Mouse (Mus musculus) forebrain, embryonic 13.5 days (tissue): ENCODE data around the gene Nlrp14. TPM values are rescaled to one million over a fixed set of nuclear protein-coding genes. Genes with fewer than 3 reads are reported as not detected.
"Not testable (repeated sequence)": the region's sequence is repeated elsewhere in the genome, so short reads cannot be mapped to it uniquely, and the experiment has no call there.

ENCODE experiments used
- ATAC-seq: fragments of 200-750 bp; cut with Nextera tagmentation; 2 replicates; pipeline ENCODE4 v1.8.0; 2017
- H3K27ac ChIP-seq: fragments of 300-500 bp; sonication (generic); 2 replicates; pipeline ENCODE4 v1.5.1; 2015; ENCODE audit warnings: inconsistent platforms, mild to moderate bottlenecking, moderate library complexity
- H3K27me3 ChIP-seq: fragments of 300-500 bp; sonication (generic); 2 replicates; pipeline ENCODE4 v1.6.1; 2015; ENCODE audit warnings: mild to moderate bottlenecking, inconsistent platforms
- H3K36me3 ChIP-seq: fragments of 300-500 bp; sonication (generic); 2 replicates; pipeline ENCODE4 v1.6.1; 2015; ENCODE audit warnings: mild to moderate bottlenecking, inconsistent platforms; ENCODE audit not compliant: poor library complexity, severe bottlenecking
- H3K4me1 ChIP-seq: fragments of 300-500 bp; sonication (generic); 2 replicates; pipeline ENCODE4 v1.6.1; 2015; ENCODE audit warnings: inconsistent platforms
- H3K4me2 ChIP-seq: fragments of 300-500 bp; sonication (generic); 2 replicates; pipeline ENCODE4 v1.6.1; 2015; ENCODE audit warnings: inconsistent platforms, mild to moderate bottlenecking, moderate library complexity
- H3K4me3 ChIP-seq: fragments of 300-500 bp; sonication (generic); 2 replicates; pipeline ENCODE4 v1.5.1; 2015; ENCODE audit warnings: mild to moderate bottlenecking, inconsistent platforms
- H3K9ac ChIP-seq: fragments of 300-500 bp; sonication (generic); 2 replicates; pipeline ENCODE4 v1.6.1; 2015; ENCODE audit warnings: mild to moderate bottlenecking, inconsistent platforms
- H3K9me3 ChIP-seq: fragments of 300-500 bp; sonication (generic); replicated peaks from 2 replicates; pipeline ENCODE4 v1.6.1; 2016; ENCODE audit warnings: inconsistent platforms
- WGBS: fragments of 180-500 bp; shearing (Covaris S2); methylation state at CpG from one replicate; pipeline ENCODE4 v1.1.7; 2015; 5-methylcytosine and 5-hydroxymethylcytosine counted together
- polyA plus RNA-seq: library from polyadenylated mRNA; unstranded; fragments of >200 nt; fragmentation: Nextera tagmentation; extraction: Ambion mirVana; gene quantifications from 2 replicates; pipeline ENCODE4 v1.2.1, GENCODE M21; 2015

Gene Nlrp14
- polyA plus RNA-seq = not detected in 2 replicates

DNA sequence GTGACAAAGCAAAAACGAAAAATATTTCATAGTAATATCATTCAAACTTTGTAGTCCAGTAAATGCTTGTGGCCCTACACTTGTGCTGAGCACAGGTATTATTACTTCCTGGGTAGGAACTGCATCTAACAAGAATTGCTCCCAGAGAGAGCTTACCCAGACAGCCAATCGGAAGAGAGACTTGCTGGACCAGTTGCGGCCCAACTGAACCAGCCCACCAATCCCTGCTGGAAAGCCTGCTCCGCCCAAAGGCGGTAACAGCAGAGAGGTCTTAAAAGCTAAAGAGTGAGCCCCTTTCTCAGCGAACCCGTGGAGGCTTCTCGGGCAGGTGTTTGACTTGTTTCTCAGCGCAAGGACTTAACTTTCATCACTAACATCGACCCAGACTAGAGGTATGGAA lies at the start of gene Nlrp14:
TSS of gene Nlrp14 (plus strand) at position 301 of the 400 bp plus-strand sequence.
- 87% methylated on average over 10 of the region's 10 CpGs for WGBS
- ATAC-seq = no peak
- H3K27ac ChIP-seq = no peak within 1 kb of the TSS
- no peak within 1 kb of the TSS for H3K4me3 ChIP-seq
- H3K9ac ChIP-seq = no peak within 1 kb of the TSS
- H3K36me3 ChIP-seq = no peaks in the 10 kb centered on the region
- no peaks in the 10 kb centered on the region for H3K9me3 ChIP-seq
- no peaks in the 10 kb centered on the region for H3K27me3 ChIP-seq
- H3K4me2 ChIP-seq = no peak within 1 kb of the TSS
- no peaks in the 10 kb centered on the region for H3K4me1 ChIP-seq

DNA sequence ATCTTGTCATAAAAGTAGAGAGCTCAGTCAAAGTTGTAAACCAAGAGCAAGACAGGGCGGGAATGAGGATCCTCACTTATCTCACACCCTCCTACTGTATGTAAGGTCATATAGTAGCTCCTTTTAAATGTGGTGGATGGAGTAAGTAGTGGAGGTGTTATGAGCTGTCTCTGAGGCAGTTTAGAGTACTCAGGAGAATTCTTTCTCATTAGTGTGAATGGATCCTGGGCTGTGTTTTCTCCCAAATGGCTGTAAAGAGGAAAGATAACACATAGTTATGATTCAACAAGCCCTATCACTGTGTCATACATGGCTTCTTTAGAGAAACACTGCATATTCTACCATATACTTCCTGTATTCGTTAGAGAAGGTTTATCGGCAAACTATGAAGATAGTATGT lies 35.8 kb upstream of the Nlrp14 start, which contains the start of gene Olfr715:
TSS of gene Olfr715 (minus strand) at position 101 of the 400 bp plus-strand sequence.
- H3K9me3 ChIP-seq, H3K27me3 ChIP-seq, H3K4me3 ChIP-seq, H3K4me1 ChIP-seq, ATAC-seq, H3K36me3 ChIP-seq, H3K27ac ChIP-seq, H3K4me2 ChIP-seq, H3K9ac ChIP-seq: not testable (repeated sequence)
- 83% methylated on average over 3 of the region's 3 CpGs for WGBS

DNA sequence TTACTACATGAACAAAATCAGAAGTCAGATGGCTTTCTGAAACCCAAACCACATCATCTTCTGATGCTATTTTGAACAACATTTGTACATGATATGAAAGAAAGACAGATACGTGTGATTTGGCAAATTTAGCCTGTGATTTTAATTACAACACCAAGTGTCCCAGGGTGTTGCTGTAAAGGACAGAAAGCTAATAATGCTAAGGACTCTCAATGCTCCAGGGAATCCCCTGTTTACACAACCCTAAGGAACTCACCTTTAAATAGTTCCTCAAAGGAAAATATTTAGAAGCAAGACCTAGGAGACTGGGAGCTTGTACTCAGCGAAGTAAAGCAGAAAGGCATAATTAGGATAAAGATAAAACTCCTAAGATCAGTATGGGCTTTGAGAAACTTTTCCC lies 28.8 kb upstream of the Nlrp14 start, which contains the start of gene Olfr716:
TSS of gene Olfr716 (plus strand) at position 301 of the 400 bp plus-strand sequence.
- not testable (repeated sequence) for H3K4me3 ChIP-seq, ATAC-seq, H3K4me1 ChIP-seq, H3K27me3 ChIP-seq, H3K9ac ChIP-seq, H3K36me3 ChIP-seq, H3K9me3 ChIP-seq, H3K27ac ChIP-seq, H3K4me2 ChIP-seq
- WGBS = 80% methylated on average over 2 of the region's 2 CpGs

DNA sequence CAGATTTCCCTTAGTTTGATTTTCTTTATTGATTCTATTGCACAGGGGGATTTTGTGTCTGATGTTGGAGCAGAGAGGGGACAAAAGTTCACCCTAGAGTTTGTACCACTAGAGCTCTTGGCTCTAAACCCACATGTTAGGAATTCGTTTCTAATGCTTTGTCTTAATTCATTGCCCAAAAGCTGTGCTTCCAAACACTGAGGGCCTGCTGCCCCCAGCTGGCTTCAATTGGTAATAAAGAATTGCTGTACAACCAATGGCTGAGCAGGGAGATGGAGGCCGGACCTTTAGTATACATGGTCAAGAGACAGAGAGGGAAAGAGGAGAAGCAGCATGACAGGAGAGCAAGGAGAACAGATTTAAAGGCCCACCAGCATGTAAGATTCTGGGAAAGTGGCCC lies 13.6 kb downstream of the Nlrp14 start:
- no peak for ATAC-seq
- H3K9me3 ChIP-seq = no peaks in the 10 kb centered on the region
- H3K27ac ChIP-seq = no peak overlapping the region
- no peak overlapping the region for H3K4me2 ChIP-seq
- no peak overlapping the region for H3K4me3 ChIP-seq
- no peaks in the 10 kb centered on the region for H3K4me1 ChIP-seq
- WGBS = 41% methylated on average over 2 of the region's 2 CpGs
- no peaks in the 10 kb centered on the region for H3K36me3 ChIP-seq
- H3K9ac ChIP-seq = no peak overlapping the region
- no peaks in the 10 kb centered on the region for H3K27me3 ChIP-seq

DNA sequence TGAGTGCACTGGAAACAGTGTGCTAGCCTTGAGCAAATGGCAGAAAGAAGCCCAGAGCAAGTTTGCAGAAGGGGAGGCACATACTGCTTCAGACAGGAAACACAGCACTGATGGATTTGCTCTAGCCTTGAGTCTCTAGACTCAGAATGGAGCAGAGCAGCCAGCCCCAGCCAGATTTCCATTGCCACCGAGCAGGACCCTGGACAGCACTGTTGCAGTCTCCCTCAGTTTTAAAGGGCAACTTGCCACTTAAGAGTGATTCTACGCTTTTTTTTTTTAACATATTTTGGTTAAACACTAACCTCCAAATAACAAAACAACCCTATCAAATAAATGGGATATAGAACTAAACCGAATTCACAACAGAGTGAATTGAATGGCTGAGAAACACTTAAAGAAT lies 35.0 kb downstream of the Nlrp14 start:
- Histone ChIP-seq H3K4me1 (no peaks in the 10 kb centered on the region), H3K36me3 (no peaks in the 10 kb centered on the region), H3K4me3 (no peak overlapping the region), H3K9me3 (no peaks in the 10 kb centered on the region), H3K9ac (no peak overlapping the region), H3K27ac (no peak overlapping the region), H3K4me2 (no peak overlapping the region), H3K27me3 (no peaks in the 10 kb centered on the region)
- 40% methylated on average over 3 of the region's 3 CpGs for whole genome bisulfite sequencing
- no peak for ATAC-seq

DNA sequence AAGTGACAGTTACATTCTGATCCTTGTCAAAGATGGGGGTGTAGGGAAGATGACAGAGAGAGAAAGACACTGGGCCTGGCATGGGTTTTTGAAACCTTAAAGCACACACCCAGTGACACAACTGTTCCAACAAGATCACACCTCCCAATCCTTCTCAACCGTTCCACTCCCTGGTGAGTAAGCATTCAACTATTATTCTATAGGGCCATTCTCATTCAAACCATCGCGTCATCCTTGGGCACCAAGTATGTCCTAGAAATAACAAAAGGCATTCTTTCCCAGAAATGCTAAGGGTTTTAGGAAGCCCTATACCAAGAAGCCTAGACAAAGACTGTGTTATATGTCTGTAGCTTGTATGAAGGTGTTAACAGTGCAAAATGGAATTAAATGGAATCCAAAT lies 41.1 kb downstream of the Nlrp14 start:
- H3K4me1 ChIP-seq = no peaks in the 10 kb centered on the region
- no peak for ATAC-seq
- H3K27me3 ChIP-seq = peaks cover 40% of the 10 kb centered on the region
- H3K9ac ChIP-seq = no peak overlapping the region
- H3K9me3 ChIP-seq = peaks cover 16% of the 10 kb centered on the region
- H3K36me3 ChIP-seq = no peaks in the 10 kb centered on the region
- no peak overlapping the region for H3K27ac ChIP-seq
- no peak overlapping the region for H3K4me3 ChIP-seq
- H3K4me2 ChIP-seq = no peak overlapping the region
- 75% methylated on average over 3 of the region's 3 CpGs for WGBS

DNA sequence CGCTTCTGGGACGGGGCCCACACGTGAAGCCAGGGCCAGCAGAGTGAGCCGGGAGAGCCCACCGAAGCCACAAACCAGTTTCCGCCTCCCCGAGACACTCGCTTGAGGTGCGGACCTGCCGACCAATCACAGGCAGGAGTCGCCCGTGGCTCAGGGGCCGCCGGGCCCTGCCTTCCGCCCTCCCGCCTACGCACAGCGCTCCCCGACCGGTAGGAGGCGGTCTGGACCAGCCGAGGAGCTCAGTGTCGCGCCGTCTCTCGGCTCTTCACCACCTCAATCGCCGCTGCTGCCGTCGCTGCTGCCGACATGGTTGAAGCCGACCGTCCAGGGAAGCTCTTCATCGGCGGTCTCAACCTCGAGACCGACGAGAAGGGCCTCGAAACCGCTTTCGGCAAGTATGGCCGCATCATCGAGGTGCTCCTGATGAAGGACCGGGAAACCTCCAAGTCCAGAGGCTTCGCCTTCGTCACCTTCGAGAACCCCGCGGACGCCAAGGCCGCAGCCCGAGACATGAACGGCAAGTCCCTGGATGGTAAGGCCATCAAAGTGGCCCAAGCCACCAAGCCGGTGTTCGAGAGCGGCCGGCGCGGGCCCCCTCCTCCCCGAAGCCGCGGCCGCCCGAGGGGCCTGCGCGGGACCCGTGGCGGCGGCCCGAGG lies 42.5 kb downstream of the Nlrp14 start, which contains the start of gene Rbmxl2:
TSS of gene Rbmxl2 (plus strand) at position 242 of the 657 bp plus-strand sequence.
- H3K4me1 ChIP-seq = no peaks in the 10 kb centered on the region
- no peak within 1 kb of the TSS for H3K27ac ChIP-seq
- no peak within 1 kb of the TSS for H3K9ac ChIP-seq
- H3K9me3 ChIP-seq = peaks cover 16% of the 10 kb centered on the region
- H3K36me3 ChIP-seq = no peaks in the 10 kb centered on the region
- H3K27me3 ChIP-seq = peaks cover 43% of the 10 kb centered on the region
- H3K4me2 ChIP-seq = peak within 1 kb of the TSS; percentile 40
- H3K4me3 ChIP-seq = peak within 1 kb of the TSS; percentile 25
- no peak for ATAC-seq
- 43% methylated on average over 68 of the region's 70 CpGs for WGBS

DNA sequence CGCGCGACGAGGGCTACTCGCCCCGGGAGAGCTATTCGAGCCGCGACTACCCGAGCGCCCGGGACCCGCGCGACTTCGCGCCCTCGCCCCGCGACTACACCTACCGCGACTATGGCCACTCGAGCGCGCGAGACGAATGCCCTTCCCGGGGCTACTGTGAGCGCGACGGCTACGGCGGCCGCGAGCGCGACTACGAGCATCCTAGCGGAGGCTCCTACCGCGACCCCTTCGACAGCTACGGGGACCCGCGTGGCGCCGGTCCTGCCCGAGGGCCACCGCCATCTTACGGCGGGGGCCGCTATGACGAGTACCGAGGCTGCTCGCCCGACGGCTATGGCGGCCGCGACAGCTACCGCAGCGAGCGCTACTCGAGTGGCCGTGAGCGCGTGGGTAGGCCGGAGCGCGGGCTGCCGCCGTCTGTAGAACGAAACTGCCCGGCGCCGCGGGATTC lies 43.4 kb downstream of the Nlrp14 start:
- no peak overlapping the region for H3K27ac ChIP-seq
- no peaks in the 10 kb centered on the region for H3K36me3 ChIP-seq
- peaks cover 16% of the 10 kb centered on the region for H3K9me3 ChIP-seq
- peak overlapping the region; percentile 25 for H3K4me3 ChIP-seq
- peaks cover 43% of the 10 kb centered on the region for H3K27me3 ChIP-seq
- no peaks in the 10 kb centered on the region for H3K4me1 ChIP-seq
- ATAC-seq = peak; percentile 30; the same call in 1 of the 2 replicates
- peak overlapping the region; percentile 40 for H3K4me2 ChIP-seq
- 25% methylated on average over 75 of the region's 77 CpGs for WGBS
- no peak overlapping the region for H3K9ac ChIP-seq

DNA sequence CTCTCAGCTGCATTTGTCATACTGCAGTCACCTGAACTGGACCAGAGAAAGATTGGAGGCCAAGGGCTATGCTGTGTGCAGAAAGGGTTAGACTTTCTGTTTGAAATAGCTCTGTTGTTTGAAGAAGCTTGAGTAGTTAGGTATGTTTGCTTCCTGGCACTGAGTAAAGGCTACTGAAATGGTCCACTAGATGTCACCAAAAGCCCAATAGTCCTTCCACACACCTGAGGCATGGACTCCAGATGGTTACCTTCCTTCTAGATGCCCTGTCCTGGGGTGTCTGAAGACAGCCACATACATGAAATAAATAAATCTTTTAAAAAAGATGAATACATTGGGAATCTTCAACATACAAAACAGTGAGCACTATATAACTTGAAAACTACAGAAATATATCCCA lies 48.9 kb downstream of the Nlrp14 start:
- Histone ChIP-seq H3K36me3 (no peaks in the 10 kb centered on the region), H3K4me3 (no peak overlapping the region), H3K4me2 (no peak overlapping the region), H3K9me3 (no peaks in the 10 kb centered on the region), H3K4me1 (no peaks in the 10 kb centered on the region), H3K27ac (no peak overlapping the region), H3K27me3 (peaks cover 14% of the 10 kb centered on the region), H3K9ac (no peak overlapping the region)
- ATAC-seq = peak; percentile 67; the same call in 1 of the 2 replicates

DNA sequence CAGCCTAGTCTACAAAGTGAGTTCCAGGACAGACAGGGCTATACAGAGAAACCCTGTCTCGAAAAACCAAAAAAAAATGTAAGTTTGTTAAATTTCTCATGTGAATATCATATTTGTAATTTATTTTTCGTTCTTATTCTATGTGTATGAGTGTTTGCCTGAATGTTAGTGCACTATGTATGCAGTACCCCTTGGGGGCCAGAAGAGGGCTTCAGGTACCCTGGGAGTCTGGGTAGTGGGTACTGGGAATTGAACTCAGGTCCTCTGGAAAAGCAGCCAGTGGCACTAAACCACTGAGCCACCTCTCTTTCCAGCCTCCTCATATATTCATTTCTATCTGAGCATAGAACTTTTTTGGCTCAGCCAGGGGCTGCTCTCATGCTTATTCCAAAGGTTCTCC lies 50.1 kb downstream of the Nlrp14 start:
- Histone ChIP-seq H3K9ac (no peak overlapping the region), H3K27ac (no peak overlapping the region), H3K36me3 (no peaks in the 10 kb centered on the region), H3K4me2 (no peak overlapping the region), H3K4me1 (no peaks in the 10 kb centered on the region), H3K9me3 (no peaks in the 10 kb centered on the region), H3K4me3 (no peak overlapping the region), H3K27me3 (peaks cover 3% of the 10 kb centered on the region; the same call in 1 of the 2 replicates)
- WGBS = 85% methylated on average over 2 of the region's 2 CpGs
- ATAC-seq = no peak

DNA sequence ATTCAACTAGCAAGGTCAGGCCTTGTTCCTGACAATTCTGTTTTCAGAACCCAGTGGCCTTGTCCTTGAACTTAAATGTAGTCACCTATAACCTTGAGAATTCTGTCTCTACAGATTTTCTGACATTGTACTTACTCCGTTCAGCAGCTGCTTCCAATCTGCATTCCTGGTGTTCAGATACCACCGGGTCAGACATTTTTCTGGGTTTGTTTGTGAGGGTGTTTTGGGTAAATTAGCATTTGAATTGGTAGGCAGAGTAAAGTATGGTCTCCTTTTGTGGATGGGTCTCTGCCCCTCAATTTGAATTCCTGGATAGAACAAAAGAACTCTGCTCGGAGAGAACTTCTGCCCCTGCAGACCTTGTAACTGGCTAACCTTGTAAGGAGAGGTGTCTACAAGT lies 70.1 kb downstream of the Nlrp14 start:
- no peaks in the 10 kb centered on the region for H3K9me3 ChIP-seq
- WGBS = 11% methylated on average over 3 of the region's 3 CpGs

DNA sequence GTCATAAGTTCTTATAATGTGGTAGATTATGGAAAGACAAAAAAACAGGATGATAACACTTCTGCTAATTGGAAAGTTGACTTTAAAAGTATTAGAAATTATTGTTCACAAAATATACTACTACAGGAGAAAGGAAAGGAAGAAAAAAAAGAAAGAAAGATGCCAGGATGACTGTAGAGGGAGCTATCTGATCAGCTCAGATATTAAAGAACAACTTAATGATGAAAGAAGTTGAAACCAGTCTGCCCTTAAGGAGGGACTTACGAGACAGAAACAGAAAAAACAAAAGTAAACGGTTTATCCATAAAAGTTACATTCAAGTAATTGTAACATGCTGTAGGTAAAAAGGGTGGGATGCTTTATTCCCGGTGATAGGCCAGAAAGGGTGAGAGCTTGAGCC lies 70.7 kb downstream of the Nlrp14 start:
- H3K27ac ChIP-seq = no peak overlapping the region
- H3K4me2 ChIP-seq = no peak overlapping the region
- H3K9ac ChIP-seq = no peak overlapping the region
- H3K27me3 ChIP-seq = no peaks in the 10 kb centered on the region
- 71% methylated on average over 3 of the region's 3 CpGs for WGBS
- ATAC-seq = no peak
- H3K9me3 ChIP-seq = no peaks in the 10 kb centered on the region
- H3K4me1 ChIP-seq = peaks cover 4% of the 10 kb centered on the region; the same call in 1 of the 2 replicates
- H3K4me3 ChIP-seq = no peak overlapping the region
- no peaks in the 10 kb centered on the region for H3K36me3 ChIP-seq

More for the DNA sequence above, 70.1 kb downstream of the Nlrp14 start:
- no peaks in the 10 kb centered on the region for H3K36me3 ChIP-seq
- peaks cover 4% of the 10 kb centered on the region; the same call in 1 of the 2 replicates for H3K4me1 ChIP-seq
- H3K4me3 ChIP-seq = no peak overlapping the region
- H3K27ac ChIP-seq = no peak overlapping the region
- no peak for ATAC-seq
- H3K4me2 ChIP-seq = no peak overlapping the region
- H3K9ac ChIP-seq = no peak overlapping the region
- no peaks in the 10 kb centered on the region for H3K27me3 ChIP-seq
